Mouse (Mus musculus): ENCODE measurements around the gene Scaf1. TPM values are rescaled to one million over a fixed set of nuclear protein-coding genes. Genes with fewer than 3 reads are reported as not detected.

Scaf1 gene
- polyA plus RNA-seq, 1 experiment from 2014 or later: 59.9 TPM

GRCm38 (mm10) chr7:45053931-45054510 is 37.9 kb upstream of the Scaf1 start:
- ATAC-seq (replicated peaks; ENCODE audit: low FRiP score) (peak; percentile 91), DNase-seq (ENCODE audit: low spot score) (peak; percentile 96)
- no peaks in the 10 kb centered on the region for H3K9me3 ChIP-seq (ENCODE audit: control insufficient read depth, low read length)
- H3K27ac ChIP-seq (ENCODE audit: low read depth, low read length): peak overlapping the region; percentile 99
- H3K4me2 ChIP-seq (ENCODE audit: low read depth, low read length, severe bottlenecking): peak overlapping the region; percentile 98
- peaks cover 7% of the 10 kb centered on the region; the same call in 1 of the 2 replicates for H3K4me1 ChIP-seq (replicated peaks; ENCODE audit: control insufficient read depth, insufficient read depth, low read length)
- under 1% methylated on average over 32 of the region's 33 CpGs for WGBS
- H3K36me3 ChIP-seq (ENCODE audit: control insufficient read depth, insufficient read depth, low read length): peaks cover 13% of the 10 kb centered on the region; the same call in 1 of the 2 replicates
- peak overlapping the region; percentile 76 for H3K4me3 ChIP-seq (ENCODE audit: low read depth, low read length)
- H3K27me3 ChIP-seq (ENCODE audit: control insufficient read depth, insufficient read depth, low read length): no peaks in the 10 kb centered on the region
- H3K9ac ChIP-seq (ENCODE audit: low read length): peak overlapping the region; percentile 85

- DNase-seq (ENCODE audit: low spot score) (peak; percentile 92), ATAC-seq (replicated peaks; ENCODE audit: low FRiP score) (peak; percentile 57)
- H3K9ac ChIP-seq (ENCODE audit: low read length): peak overlapping the region; percentile 85
- H3K27me3 ChIP-seq (ENCODE audit: control insufficient read depth, insufficient read depth, low read length): no peaks in the 10 kb centered on the region
- H3K4me3 ChIP-seq (ENCODE audit: low read depth, low read length): peak overlapping the region; percentile 76
- peaks cover 20% of the 10 kb centered on the region for H3K36me3 ChIP-seq (ENCODE audit: control insufficient read depth, insufficient read depth, low read length)
- H3K4me2 ChIP-seq (ENCODE audit: low read depth, low read length, severe bottlenecking): peak overlapping the region; percentile 98
- peaks cover 7% of the 10 kb centered on the region; the same call in 1 of the 2 replicates for H3K4me1 ChIP-seq (replicated peaks; ENCODE audit: control insufficient read depth, insufficient read depth, low read length)
- H3K9me3 ChIP-seq (ENCODE audit: control insufficient read depth, low read length): no peaks in the 10 kb centered on the region
- WGBS: under 1% methylated on average over 26 of the region's 59 CpGs
- H3K27ac ChIP-seq (ENCODE audit: low read depth, low read length): peak overlapping the region; percentile 99
These were observed 37.2 kb upstream of the Scaf1 start for GRCm38 (mm10) chr7:45053117-45053930.

- DNase-seq (ENCODE audit: low spot score): no peak
- WGBS: 0% methylated on average over 8 of the region's 18 CpGs
These were observed 36.6 kb upstream of the Scaf1 start, which contains the start of gene Prr12 for GRCm38 (mm10) chr7:45052862-45053116. Gene Prr12, minus strand, starts transcription at chr7:45052881.

GRCm38 (mm10) chr7:45052181-45052861 is 36.2 kb upstream of the Scaf1 start:
- ATAC-seq (replicated peaks; ENCODE audit: low FRiP score) (no peak), DNase-seq (ENCODE audit: low spot score) (peak; percentile 73)
- Histone ChIP-seq H3K36me3 (ENCODE audit: control insufficient read depth, insufficient read depth, low read length) (peaks cover 27% of the 10 kb centered on the region), H3K4me1 (replicated peaks; ENCODE audit: control insufficient read depth, insufficient read depth, low read length) (peaks cover 7% of the 10 kb centered on the region; the same call in 1 of the 2 replicates), H3K27me3 (ENCODE audit: control insufficient read depth, insufficient read depth, low read length) (no peaks in the 10 kb centered on the region), H3K27ac (ENCODE audit: low read depth, low read length) (peak overlapping the region; percentile 99), H3K4me3 (ENCODE audit: low read depth, low read length) (peak overlapping the region; percentile 76), H3K9ac (ENCODE audit: low read length) (peak overlapping the region; percentile 85), H3K4me2 (ENCODE audit: low read depth, low read length, severe bottlenecking) (peak overlapping the region; percentile 98), H3K9me3 (ENCODE audit: control insufficient read depth, low read length) (no peaks in the 10 kb centered on the region)
- WGBS: under 1% methylated on average over 37 of the region's 38 CpGs

More at GRCm38 (mm10) chr7:45052862-45053116, 36.6 kb upstream of the Scaf1 start, which contains the start of gene Prr12:
- peak within 1 kb of the TSS; percentile 99 for H3K27ac ChIP-seq (ENCODE audit: low read depth, low read length)
- H3K9me3 ChIP-seq (ENCODE audit: control insufficient read depth, low read length): no peaks in the 10 kb centered on the region
- peak within 1 kb of the TSS; percentile 85 for H3K9ac ChIP-seq (ENCODE audit: low read length)
- H3K4me3 ChIP-seq (ENCODE audit: low read depth, low read length): peak within 1 kb of the TSS; percentile 76
- H3K4me2 ChIP-seq (ENCODE audit: low read depth, low read length, severe bottlenecking): peak within 1 kb of the TSS; percentile 98
- peaks cover 7% of the 10 kb centered on the region; the same call in 1 of the 2 replicates for H3K4me1 ChIP-seq (replicated peaks; ENCODE audit: control insufficient read depth, insufficient read depth, low read length)
- peaks cover 22% of the 10 kb centered on the region for H3K36me3 ChIP-seq (ENCODE audit: control insufficient read depth, insufficient read depth, low read length)
- no peak for ATAC-seq (replicated peaks; ENCODE audit: low FRiP score)
- H3K27me3 ChIP-seq (ENCODE audit: control insufficient read depth, insufficient read depth, low read length): no peaks in the 10 kb centered on the region

GRCm38 (mm10) chr7:45051601-45051974 is 35.4 kb upstream of the Scaf1 start:
- H3K4me3 ChIP-seq (ENCODE audit: low read depth, low read length): peak overlapping the region; percentile 76
- no peak for ATAC-seq (replicated peaks; ENCODE audit: low FRiP score)
- peak overlapping the region; percentile 99 for H3K27ac ChIP-seq (ENCODE audit: low read depth, low read length)
- peak overlapping the region; percentile 98 for H3K4me2 ChIP-seq (ENCODE audit: low read depth, low read length, severe bottlenecking)
- WGBS: 3% methylated on average over 13 of the region's 13 CpGs
- no peaks in the 10 kb centered on the region for H3K27me3 ChIP-seq (ENCODE audit: control insufficient read depth, insufficient read depth, low read length)
- no peak for DNase-seq (ENCODE audit: low spot score)
- H3K9me3 ChIP-seq (ENCODE audit: control insufficient read depth, low read length): no peaks in the 10 kb centered on the region
- H3K4me1 ChIP-seq (replicated peaks; ENCODE audit: control insufficient read depth, insufficient read depth, low read length): peaks cover 7% of the 10 kb centered on the region; the same call in 1 of the 2 replicates
- peaks cover 34% of the 10 kb centered on the region for H3K36me3 ChIP-seq (ENCODE audit: control insufficient read depth, insufficient read depth, low read length)
- peak overlapping the region; percentile 85 for H3K9ac ChIP-seq (ENCODE audit: low read length)

GRCm38 (mm10) chr7:45050945-45051600 is 34.9 kb upstream of the Scaf1 start:
- Histone ChIP-seq H3K9ac (ENCODE audit: low read length) (peak overlapping the region; percentile 85), H3K4me2 (ENCODE audit: low read depth, low read length, severe bottlenecking) (peak overlapping the region; percentile 98), H3K27me3 (ENCODE audit: control insufficient read depth, insufficient read depth, low read length) (no peaks in the 10 kb centered on the region), H3K4me3 (ENCODE audit: low read depth, low read length) (peak overlapping the region; percentile 76), H3K36me3 (ENCODE audit: control insufficient read depth, insufficient read depth, low read length) (peaks cover 39% of the 10 kb centered on the region), H3K9me3 (ENCODE audit: control insufficient read depth, low read length) (no peaks in the 10 kb centered on the region), H3K27ac (ENCODE audit: low read depth, low read length) (peak overlapping the region; percentile 99), H3K4me1 (replicated peaks; ENCODE audit: control insufficient read depth, insufficient read depth, low read length) (peaks cover 7% of the 10 kb centered on the region; the same call in 1 of the 2 replicates)
- peak; percentile 55 for ATAC-seq (replicated peaks; ENCODE audit: low FRiP score)
- 3% methylated on average over 16 of the region's 16 CpGs for WGBS
- peak; percentile 91 for DNase-seq (ENCODE audit: low spot score)

- no peak overlapping the region for H3K4me3 ChIP-seq (ENCODE audit: low read depth, low read length)
- DNase-seq (ENCODE audit: low spot score): no peak
- H3K27ac ChIP-seq (ENCODE audit: low read depth, low read length): no peak overlapping the region
These were observed 32.9 kb upstream of the Scaf1 start for GRCm38 (mm10) chr7:45048923-45049657.

More at GRCm38 (mm10) chr7:45048923-45049657, 32.9 kb upstream of the Scaf1 start:
- Histone ChIP-seq H3K36me3 (ENCODE audit: control insufficient read depth, insufficient read depth, low read length) (peaks cover 53% of the 10 kb centered on the region), H3K4me1 (replicated peaks; ENCODE audit: control insufficient read depth, insufficient read depth, low read length) (peaks cover 7% of the 10 kb centered on the region; the same call in 1 of the 2 replicates), H3K9me3 (ENCODE audit: control insufficient read depth, low read length) (no peaks in the 10 kb centered on the region), H3K27me3 (ENCODE audit: control insufficient read depth, insufficient read depth, low read length) (no peaks in the 10 kb centered on the region), H3K9ac (ENCODE audit: low read length) (no peak overlapping the region), H3K4me2 (ENCODE audit: low read depth, low read length, severe bottlenecking) (no peak overlapping the region)
- 93% methylated on average over 23 of the region's 23 CpGs for WGBS
- no peak for ATAC-seq (replicated peaks; ENCODE audit: low FRiP score)
